Mouse (Mus musculus) hindbrain, embryonic 16.5 days (tissue): Measurements from ENCODE around the gene Kat6b. TPM values are rescaled to one million over a fixed set of nuclear protein-coding genes. Genes with fewer than 3 reads are reported as not detected.

ENCODE experiments used
- polyA plus RNA-seq: library from polyadenylated mRNA; unstranded; fragments of >200 nt; fragmentation: Nextera tagmentation; extraction: Ambion mirVana; gene quantifications from 2 replicates; pipeline ENCODE4 v1.2.1, GENCODE M21; 2015

Kat6b gene
- polyA plus RNA-seq, 1 experiment from 2014 or later, result 14.2 TPM

Other genes starting within 250 kb of the Kat6b start
- 0.14 TPM in 1 of 2 replicates, not detected in the other for gene Dupd1, start 233.1 kb downstream of the Kat6b start, polyA plus RNA-seq